Mouse (Mus musculus) 416B (cell line): Measurements from ENCODE around the gene Sde2.
"Not testable (repeated sequence)": the region's sequence is repeated elsewhere in the genome, so short reads cannot be mapped to it uniquely, and the experiment has no call there.

Source experiments
- DNase-seq: peaks from one replicate; pipeline ENCODE4 v3.0.0; 2011; ENCODE audit warnings: low read depth

Sde2 gene

DNA sequence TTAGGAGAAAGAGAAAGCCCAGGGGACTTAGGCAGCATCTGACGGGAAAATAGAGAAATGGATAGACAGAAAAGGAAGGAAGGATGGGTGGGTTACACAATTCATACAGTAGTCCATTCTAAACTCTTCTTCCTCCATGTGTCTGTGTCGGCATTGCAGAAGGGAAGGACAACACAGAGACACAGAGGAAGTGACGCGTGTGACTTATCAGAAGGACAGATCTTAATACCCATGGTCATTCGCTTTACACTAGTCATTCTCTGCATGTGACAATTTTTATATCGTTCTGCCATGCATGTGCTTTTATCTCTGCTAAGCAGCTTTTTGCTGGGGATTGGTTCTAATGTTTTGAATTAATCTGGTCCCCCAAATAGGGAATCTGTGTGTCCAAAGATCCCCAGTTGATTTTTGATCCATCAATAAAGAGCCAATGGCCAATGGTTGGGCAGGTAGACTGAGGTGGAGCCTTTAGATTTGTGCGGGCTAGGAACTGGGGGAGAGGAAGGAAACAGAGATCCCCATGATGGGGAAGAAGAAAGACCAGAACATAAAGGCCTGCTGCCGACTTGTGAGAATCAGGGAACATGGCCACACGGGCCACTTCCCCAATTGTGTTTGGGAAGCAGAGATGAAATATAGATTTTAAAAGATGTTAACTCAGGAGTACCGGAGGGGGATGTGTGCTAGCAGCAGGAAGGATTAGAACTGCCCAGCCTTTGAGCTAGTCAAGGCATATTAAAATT is 15.5 kb upstream of the Sde2 start:
- DNase-seq, result peak; percentile 81

DNA sequence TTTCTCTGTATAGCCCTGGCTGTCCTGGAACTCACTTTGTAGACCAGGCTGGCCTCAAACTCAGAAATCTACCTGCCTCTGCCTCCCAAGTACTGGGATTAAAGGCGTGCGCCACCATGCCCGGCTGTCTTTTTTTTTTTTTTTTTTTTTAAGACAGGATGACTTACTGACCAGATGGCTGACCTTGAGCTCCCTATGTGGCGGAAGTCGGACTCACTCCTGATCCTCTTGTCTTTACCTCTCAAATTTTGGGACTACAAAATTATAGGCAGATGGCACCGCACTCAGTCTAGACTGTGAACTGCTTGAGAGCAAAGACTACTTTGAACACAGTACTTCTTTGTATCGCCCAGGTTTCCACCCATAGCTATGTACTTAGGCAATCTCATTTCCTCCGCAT is 14.5 kb upstream of the Sde2 start:
- DNase-seq, result not testable (repeated sequence)

DNA sequence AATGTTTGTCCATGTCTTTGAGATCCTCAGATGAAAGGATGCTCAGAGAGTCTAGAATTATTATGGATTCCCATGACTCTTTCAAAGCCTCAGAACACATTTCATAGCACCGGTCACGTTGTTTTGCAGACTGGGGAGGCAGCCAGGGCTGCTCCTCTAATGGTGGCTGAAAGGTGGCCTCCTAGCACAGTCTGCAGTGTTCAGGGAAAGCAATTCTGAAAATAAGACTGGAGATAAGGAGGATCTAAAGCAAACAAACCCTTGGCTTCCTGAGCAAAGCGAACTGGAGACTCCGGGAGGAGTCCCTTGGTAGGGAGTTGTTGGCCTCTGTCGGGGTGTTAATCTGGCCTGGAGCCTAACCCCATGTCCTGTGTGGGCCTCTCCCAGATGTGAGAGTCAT is 13.7 kb upstream of the Sde2 start:
- no peak for DNase-seq

DNA sequence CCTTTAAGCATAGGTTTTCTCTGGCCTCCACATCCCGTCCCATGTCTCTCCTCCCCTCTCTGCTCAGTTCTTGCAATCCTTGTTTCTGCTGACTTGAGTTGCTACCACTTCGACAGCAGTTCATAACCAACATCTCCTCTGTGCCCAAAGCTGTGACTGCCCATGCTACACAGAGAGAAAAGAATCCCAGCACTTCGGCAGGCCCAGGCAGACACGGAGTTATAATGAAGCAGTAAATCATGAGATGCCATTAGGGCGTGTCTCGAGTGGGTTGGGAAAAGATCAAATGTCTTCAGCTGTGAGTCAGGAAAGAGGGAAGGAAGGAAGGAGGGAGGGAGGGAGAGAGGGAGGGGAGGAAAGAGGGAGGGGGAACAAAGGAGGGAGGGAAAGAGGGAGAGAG is 12.9 kb upstream of the Sde2 start:
- no peak for DNase-seq

DNA sequence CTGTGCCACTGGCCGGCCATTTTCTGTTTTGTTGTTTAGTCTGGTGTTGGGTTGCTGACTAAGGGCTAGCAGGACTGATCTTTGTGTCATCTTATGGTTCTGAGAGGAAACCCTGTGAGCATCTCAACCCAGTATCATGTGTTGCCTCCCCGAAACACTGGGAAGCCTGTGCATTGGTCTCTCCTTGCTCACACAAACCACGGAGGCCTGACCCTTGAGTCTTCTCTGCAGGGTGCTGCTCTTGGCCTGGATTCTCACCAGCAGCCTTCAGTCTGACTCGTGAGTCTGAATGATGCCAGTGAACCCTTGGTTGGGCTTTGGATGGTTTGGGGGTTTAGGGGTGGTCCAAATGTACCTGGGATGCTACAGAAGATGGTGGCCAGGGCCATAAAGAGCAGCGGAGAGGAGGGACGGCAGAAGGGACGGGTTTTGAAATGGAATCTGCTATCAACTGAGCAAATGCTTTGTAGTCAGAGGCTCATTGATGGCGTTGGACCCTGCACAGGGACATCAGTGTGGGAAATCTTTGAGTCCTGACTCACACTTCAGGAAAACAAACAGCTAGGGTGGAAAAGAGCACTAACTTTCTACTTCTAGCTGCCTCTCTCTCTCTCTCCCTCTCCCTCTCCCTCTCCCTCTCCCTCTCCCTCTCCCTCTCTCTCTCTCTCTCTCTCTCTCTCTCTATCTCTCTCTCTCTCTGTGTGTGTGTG is 11.6 kb upstream of the Sde2 start:
- DNase-seq, result no peak

GRCm38 (mm10) chr1:180841561-180842300 is 9.2 kb upstream of the Sde2 start:
- DNase-seq, result no peak

- DNase-seq, result peak; percentile 92
These were observed 2.8 kb upstream of the Sde2 start for GRCm38 (mm10) chr1:180848114-180848510.

- peak; percentile 97 for DNase-seq
These were observed 2.3 kb upstream of the Sde2 start for GRCm38 (mm10) chr1:180848511-180849241.

- peak; percentile 63 for DNase-seq
These were observed 1.1 kb upstream of the Sde2 start for GRCm38 (mm10) chr1:180849701-180850301.

- peak; percentile 79 for DNase-seq
These were observed 7.8 kb downstream of the Sde2 start for GRCm38 (mm10) chr1:180858763-180859162.

- no peak for DNase-seq
These were observed 9.1 kb downstream of the Sde2 start for GRCm38 (mm10) chr1:180860030-180860429.

- peak; percentile 75 for DNase-seq
These were observed 12.7 kb downstream of the Sde2 start for GRCm38 (mm10) chr1:180863606-180864005.

- DNase-seq, result no peak
These were observed 15.1 kb downstream of the Sde2 start for GRCm38 (mm10) chr1:180866001-180866400.

- no peak for DNase-seq
These were observed 19.3 kb downstream of the Sde2 start for GRCm38 (mm10) chr1:180870122-180870650.

- peak; percentile 92 for DNase-seq
These were observed 23.0 kb downstream of the Sde2 start for GRCm38 (mm10) chr1:180873861-180874484.

DNA sequence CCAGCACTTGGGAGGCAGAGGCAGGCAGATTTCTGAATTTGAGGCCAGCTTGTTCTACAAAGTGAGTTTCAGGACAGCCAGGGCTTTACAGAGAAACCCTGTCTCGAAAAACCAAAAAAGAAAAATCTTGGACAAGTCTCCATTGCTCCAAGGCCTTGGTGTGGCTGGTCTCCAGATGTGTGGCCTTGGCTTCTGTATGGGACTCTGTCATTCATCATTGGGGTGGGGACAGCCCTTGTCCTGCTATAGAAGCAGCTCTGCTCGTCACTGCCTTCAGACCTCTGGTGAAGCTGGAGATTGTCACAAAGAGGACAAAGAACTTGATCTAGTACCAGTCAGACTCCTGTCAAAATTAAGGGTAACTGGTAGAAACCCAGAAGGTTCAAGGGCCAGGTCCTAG is 23.7 kb downstream of the Sde2 start:
- DNase-seq, result no peak

DNA sequence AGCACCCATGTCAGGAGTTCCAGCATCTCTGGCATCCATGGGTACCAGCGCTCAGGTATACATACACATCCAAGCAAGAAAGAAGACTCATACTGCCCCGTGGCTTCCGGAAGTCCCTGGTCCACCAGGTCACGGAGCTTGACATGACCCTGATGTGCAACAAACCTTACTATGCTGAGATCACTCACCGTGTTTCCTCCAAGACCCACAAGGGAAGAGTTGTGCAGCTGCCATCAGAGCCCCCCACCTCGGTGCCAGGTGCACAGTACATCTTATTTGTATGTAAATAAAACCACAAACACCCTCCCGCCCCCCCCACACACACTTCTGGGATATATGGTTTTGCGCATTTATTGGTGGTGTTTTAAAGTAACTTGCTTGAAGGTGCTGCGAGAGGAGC is 24.2 kb downstream of the Sde2 start:
- DNase-seq, result no peak

- no peak for DNase-seq
These were observed 26.5 kb downstream of the Sde2 start for GRCm38 (mm10) chr1:180877466-180877865.

GRCm38 (mm10) chr1:180881768-180882167 is 30.8 kb downstream of the Sde2 start:
- peak; percentile 85 for DNase-seq

DNA sequence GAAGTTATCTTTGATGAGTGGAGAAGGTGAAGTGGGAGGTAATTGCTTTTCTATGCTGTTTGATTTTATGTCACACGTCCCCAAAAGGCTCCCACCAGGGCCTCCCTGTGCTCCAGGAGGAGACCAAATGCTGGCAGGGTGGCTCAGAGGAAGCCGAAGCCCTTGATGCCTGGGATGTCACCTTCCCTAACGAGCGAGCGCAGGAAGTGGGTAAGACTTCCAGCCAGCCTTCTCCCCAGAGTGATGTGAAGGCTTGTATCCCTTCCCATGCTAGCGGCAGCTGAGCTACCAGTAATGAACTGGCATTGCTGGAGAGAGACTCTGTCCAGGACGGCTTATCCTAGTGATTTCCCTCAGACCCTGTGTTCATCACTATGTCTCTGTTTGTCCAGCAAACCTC is 32.8 kb downstream of the Sde2 start:
- no peak for DNase-seq

GRCm38 (mm10) chr1:180884484-180884883 is 33.6 kb downstream of the Sde2 start:
- DNase-seq, result peak; percentile 81
